Comparison of ENCODE assay signal across 23 mouse cellular contexts in the genomic region with DNA sequence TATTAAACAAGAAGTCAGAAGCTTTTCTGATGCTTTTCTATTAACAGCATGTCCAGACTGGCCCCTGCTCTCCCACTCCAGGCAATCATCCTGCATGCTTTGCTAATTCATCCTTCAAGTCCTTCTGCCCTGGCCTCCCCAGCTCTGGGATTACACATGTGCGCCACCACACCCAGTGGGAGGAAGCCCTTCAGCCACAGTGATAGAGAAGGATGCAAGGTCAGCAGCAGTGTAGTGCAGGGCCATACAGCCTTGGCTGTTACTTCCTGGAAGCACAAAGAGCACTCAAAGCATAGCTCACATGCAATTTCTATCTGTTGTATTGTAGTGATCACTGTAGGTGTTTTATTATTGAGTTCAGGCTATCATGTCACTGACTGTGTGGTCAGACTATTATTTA. TPM values are rescaled to one million over a fixed set of nuclear protein-coding genes. Genes with fewer than 3 reads are reported as not detected.
A peak's percentile ranks its signal among the peaks of the same experiment; 100 is the strongest.
DNase-seq lines count a peak whose midpoint lies in the region; ATAC-seq and TF ChIP-seq lines count a peak whose summit lies in the region.
"Had no signal": no experiment of that assay in that cellular context is flagged by ENCODE, and none has a peak within 500 bp of the region (broad histone marks: within the 10 kb centered on the region; RNA-seq: fewer than 3 reads in every experiment).

No protein-coding gene starts in this region.

- H3K36me3 ChIP-seq in kidney, adult 2 months (ENCODE audit: control insufficient read depth, insufficient read depth, low read length), result no peaks in the 10 kb centered on the region
- no peaks in the 10 kb centered on the region for H3K36me3 ChIP-seq in stomach, postnatal 0 days (ENCODE audit: control insufficient read depth, insufficient read depth, low read length)
- H3K36me3 ChIP-seq: heart, embryonic 15.5 days had no signal

- DNase-seq in adrenal gland, adult 2 months, result peak; percentile 71
- DNase-seq in adrenal gland, adult 18-20 months (ENCODE audit: low spot score in 2 of 2), result no peak
- DNase-seq in kidney, adult 2 months, result peak; percentile 30
- no peak for DNase-seq in kidney, postnatal 36 days
- peak; percentile 50 for DNase-seq in testis, postnatal 14 days (ENCODE audit: low spot score)
- no peak for DNase-seq in testis, postnatal 10 days (ENCODE audit: low spot score)
- DNase-seq in stomach, postnatal 0 days (ENCODE audit: low spot score), result peak; percentile 43
- DNase-seq in spleen, adult 12 weeks (ENCODE audit: low spot score), result no peak
- DNase-seq: cerebellum, adult 11 months; cerebellum, postnatal 25 days; embryo, embryonic 11 days; forebrain, postnatal 0 days; lung, adult 2 months; lung, postnatal 36 days; thymus, adult 18-20 months; thymus, postnatal 4 days had no signal

- TF ChIP-seq EP300 in stomach, postnatal 0 days (optimal IDR thresholded peaks at IDR 0.05), result no peak

- TF ChIP-seq CTCF in kidney, adult 2 months (conservative IDR thresholded peaks at IDR 0.05; ENCODE audit: insufficient read depth, insufficient read length, low read depth, low read length), result no peak
- TF ChIP-seq CTCF in stomach, postnatal 0 days (IDR thresholded peaks at IDR 0.05; ENCODE audit: low read depth), result no peak

- H3K27ac ChIP-seq in kidney, adult 2 months (ENCODE audit: insufficient read depth, low read depth, low read length), result no peak overlapping the region
- peak overlapping the region; percentile 46; the same call in 1 of the 2 replicates for H3K27ac ChIP-seq in stomach, postnatal 0 days (replicated peaks)
- H3K27ac ChIP-seq: heart, embryonic 15.5 days had no signal

- H3K4me2 ChIP-seq in stomach, postnatal 0 days (replicated peaks; ENCODE audit: low read depth), result no peak overlapping the region
- H3K4me2 ChIP-seq: heart, embryonic 15.5 days; midbrain, embryonic 11.5 days had no signal

- H3K4me3 ChIP-seq in kidney, adult 2 months (ENCODE audit: insufficient read depth, low read depth, low read length), result no peak overlapping the region
- H3K4me3 ChIP-seq in stomach, postnatal 0 days (ENCODE audit: low read depth, low read length), result no peak overlapping the region
- H3K4me3 ChIP-seq: heart, embryonic 15.5 days had no signal

- H3K27me3 ChIP-seq in kidney, adult 2 months (replicated peaks; ENCODE audit: control insufficient read depth, insufficient read depth, low read length), result no peaks in the 10 kb centered on the region
- no peaks in the 10 kb centered on the region for H3K27me3 ChIP-seq in stomach, postnatal 0 days (ENCODE audit: control insufficient read depth, insufficient read depth, low read length)
- H3K27me3 ChIP-seq: heart, embryonic 15.5 days; Patski had no signal

- no peak for ATAC-seq in stomach, postnatal 0 days (ENCODE audit: low FRiP score, low TSS enrichment)
- ATAC-seq: CD4-positive, CD25-positive, alpha-beta regulatory T cell, adult 4 months; forebrain, postnatal 0 days; hindbrain, embryonic 16.5 days; Patski had no signal

- no peak for TF ChIP-seq POLR2A in kidney, adult 2 months (IDR thresholded peaks at IDR 0.05; ENCODE audit: low read depth, low read length)

- no peak overlapping the region for H3K9ac ChIP-seq in stomach, postnatal 0 days (ENCODE audit: low read length)
- H3K9ac ChIP-seq: forebrain, postnatal 0 days; heart, embryonic 15.5 days had no signal

- peaks cover 14% of the 10 kb centered on the region for H3K4me1 ChIP-seq in kidney, adult 2 months (ENCODE audit: control insufficient read depth, insufficient read depth, low read length)
- 0 out of 2 replicates have a peak, but pooled peaks cover 4% of the 10 kb centered on the region for H3K4me1 ChIP-seq in stomach, postnatal 0 days (replicated peaks; ENCODE audit: control insufficient read depth, insufficient read depth)

- H3K9me3 ChIP-seq in stomach, postnatal 0 days (ENCODE audit: control insufficient read depth, low read length), result no peaks in the 10 kb centered on the region
- H3K9me3 ChIP-seq: heart, embryonic 15.5 days had no signal

- WGBS in kidney, adult 2 months, result 70% methylated on average over 1 of the region's 1 CpGs
- WGBS in stomach, postnatal 0 days, result 61% methylated on average over 1 of the region's 1 CpGs

RNA-seq across cellular contexts. Expression of a gene that starts 1.7 kb away (rescaled TPM):
- 10 to 100 TPM; 39.5 to 63.8 TPM for total RNA-seq in adrenal gland, adult 2 months (2021)
- 0.46 and 0.59 TPM in 2 replicates for polyA plus RNA-seq in adrenal gland, adult 2 months (2012; rRNA removed)
- 10 to 100 TPM; 54.1 to 59.7 TPM for total RNA-seq in adrenal gland, adult 18-20 months (2021)
- polyA plus RNA-seq in kidney, adult 2 months (2012; rRNA removed), result 2.3 and 3.5 TPM in 2 replicates
- 16.3 and 19.0 TPM in 2 replicates for polyA plus RNA-seq in stomach, postnatal 0 days (2015; fragmentation: Nextera tagmentation; extraction: Ambion mirVana)

RNA-seq across cellular contexts. Expression of a gene that starts 4.5 kb away (rescaled TPM):
- 100 to 1,000 TPM; 705 to 794 TPM for total RNA-seq in adrenal gland, adult 2 months (2021)
- polyA plus RNA-seq in adrenal gland, adult 2 months (2012; rRNA removed), result 237 and 341 TPM in 2 replicates
- 100 to 1,000 TPM; 725 to 859 TPM for total RNA-seq in adrenal gland, adult 18-20 months (2021)
- 368 and 461 TPM in 2 replicates for polyA plus RNA-seq in kidney, adult 2 months (2012; rRNA removed)
- 884 and 979 TPM in 2 replicates for polyA plus RNA-seq in stomach, postnatal 0 days (2015; fragmentation: Nextera tagmentation; extraction: Ambion mirVana)

RNA-seq across cellular contexts. Expression of a gene that starts 16.7 kb away (rescaled TPM):
- total RNA-seq in adrenal gland, adult 2 months (2021), result 1,000 to 10,000 TPM in 1 of 2 experiments, 100 to 1,000 TPM in 1; 689 to 1,037 TPM
- 297 and 312 TPM in 2 replicates for polyA plus RNA-seq in adrenal gland, adult 2 months (2012; rRNA removed)
- 100 to 1,000 TPM; 605 to 839 TPM for total RNA-seq in adrenal gland, adult 18-20 months (2021)
- polyA plus RNA-seq in kidney, adult 2 months (2012; rRNA removed), result 0.80 TPM in 1 of 2 replicates, not detected in the other
- polyA plus RNA-seq in stomach, postnatal 0 days (2015; fragmentation: Nextera tagmentation; extraction: Ambion mirVana), result 0.73 and 0.82 TPM in 2 replicates
- total RNA-seq: hematopoietic stem cell, adult 5-6 weeks; left cerebral cortex, postnatal 14 days had no signal
- polyA plus RNA-seq: lung, adult 2 months had no signal

Comparison
In these comparisons a context has a peak if more than half of its experiments do, and no peak if none do; other contexts are left out.
1. DNase-seq: peak in adrenal gland, adult 2 months (single experiment), kidney, adult 2 months (single experiment), testis, postnatal 14 days (single experiment) and stomach, postnatal 0 days (single experiment); none in adrenal gland, adult 18-20 months (0 of 2), kidney, postnatal 36 days (0 of 2), testis, postnatal 10 days (single experiment) and spleen, adult 12 weeks (single experiment).
2. RNA of a gene that starts 16.7 kb away (polyA plus RNA-seq): 297 to 312 TPM in adrenal gland, adult 2 months; 0.73 to 0.82 TPM in stomach, postnatal 0 days and 0.80 TPM in kidney, adult 2 months; every median in the first group is over 100 times any median in the second.